Mouse (Mus musculus): Measurements from ENCODE around the gene Ahcy.

- TF ChIP-seq CTCF (IDR thresholded peaks at IDR 0.05) (no peak), EP300 (IDR thresholded peaks at IDR 0.05) (no peak)
Observed at GRCm38 (mm10) chr2:155045075-155045474, 29.2 kb downstream of the Ahcy start.
